Mouse (Mus musculus): ENCODE data around the gene Extl2.

Gene Extl2

DNA sequence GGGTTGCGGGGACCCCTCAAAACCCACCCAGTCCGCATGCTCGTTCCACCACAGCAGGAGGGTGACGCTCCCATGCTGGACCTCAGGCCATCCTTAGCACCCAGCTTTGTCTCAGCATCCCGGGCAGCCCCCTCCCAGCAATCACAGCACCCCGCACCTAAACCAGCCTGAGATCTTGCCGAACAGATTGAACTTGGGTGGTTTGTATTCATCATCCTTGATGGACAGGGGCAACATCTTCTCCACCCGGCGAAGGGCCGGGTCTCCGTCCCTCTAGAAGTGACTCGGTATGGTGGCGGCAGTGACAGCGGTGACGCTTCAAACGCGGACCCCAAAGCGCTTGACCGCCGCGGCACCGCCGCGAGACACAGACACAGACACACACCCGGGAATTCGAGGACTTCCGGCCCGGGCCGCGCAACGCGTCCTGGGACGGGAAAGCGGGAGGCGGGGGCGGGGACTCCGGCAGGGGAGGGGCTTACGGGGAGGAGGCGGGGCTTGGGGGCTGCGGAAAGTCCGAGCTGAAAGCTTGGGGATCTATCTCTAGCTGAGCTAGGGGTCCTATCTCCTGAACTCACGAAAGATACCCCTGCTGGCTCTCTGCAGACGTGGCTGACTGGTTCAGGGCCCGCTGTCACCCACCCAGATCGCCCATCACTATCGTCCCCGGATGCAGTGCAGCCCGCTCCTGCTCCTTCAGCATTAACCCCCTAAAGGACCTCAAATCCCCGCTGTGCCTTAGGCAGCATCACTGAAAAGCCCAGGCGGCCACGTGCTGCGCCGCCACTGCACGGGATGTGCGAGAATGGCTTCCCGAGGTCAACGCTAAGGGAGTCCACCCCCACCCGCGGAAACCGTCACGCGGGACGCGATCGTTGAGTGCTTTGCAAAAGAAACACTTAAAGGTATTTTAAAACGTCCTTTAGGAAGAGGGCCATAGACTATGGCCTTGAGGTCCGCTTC, at the start of gene Extl2, which contains the start of gene Slc30a7:
Gene Extl2, plus strand, starts transcription at position 485 of the 963 bp plus-strand sequence.
Gene Slc30a7, minus strand, starts transcription at position 429 of the 963 bp plus-strand sequence.
- DNase-seq (ENCODE audit: low spot score): peak; percentile 84

DNA sequence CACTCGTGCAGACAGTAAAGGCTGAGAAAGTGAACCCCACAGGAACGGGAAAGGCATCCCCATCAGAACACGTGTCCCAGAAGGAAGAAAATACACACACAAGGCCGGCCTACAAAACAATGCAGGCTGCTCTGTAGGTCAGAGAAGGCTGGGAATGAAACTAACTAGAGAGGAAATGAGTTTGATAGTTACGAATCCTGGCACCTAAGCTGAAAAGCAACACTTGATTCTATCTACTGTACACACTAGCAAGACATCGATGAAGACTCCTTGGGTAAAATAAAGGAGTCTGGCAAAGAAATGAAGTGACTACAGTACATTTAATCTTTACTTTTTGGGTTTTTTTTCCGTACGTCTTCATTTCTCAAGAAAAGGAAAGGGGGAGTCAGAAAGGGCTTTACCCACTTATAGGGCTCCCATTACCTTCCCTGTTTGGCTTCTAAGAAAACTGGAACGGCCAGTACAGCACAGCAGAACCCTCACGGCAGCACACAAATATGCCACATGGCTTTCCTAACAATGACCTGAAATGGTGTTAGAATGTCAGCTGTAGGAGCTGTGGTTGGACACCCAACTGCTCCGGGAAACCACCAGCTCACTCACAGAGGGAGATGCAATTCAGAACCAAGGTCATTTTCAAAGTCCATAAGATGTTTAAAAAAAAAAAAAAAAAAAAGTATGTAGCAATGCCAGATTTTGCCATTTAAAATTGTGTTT, 45.8 kb upstream of the Extl2 start:
- no peak for DNase-seq (ENCODE audit: low spot score)

DNA sequence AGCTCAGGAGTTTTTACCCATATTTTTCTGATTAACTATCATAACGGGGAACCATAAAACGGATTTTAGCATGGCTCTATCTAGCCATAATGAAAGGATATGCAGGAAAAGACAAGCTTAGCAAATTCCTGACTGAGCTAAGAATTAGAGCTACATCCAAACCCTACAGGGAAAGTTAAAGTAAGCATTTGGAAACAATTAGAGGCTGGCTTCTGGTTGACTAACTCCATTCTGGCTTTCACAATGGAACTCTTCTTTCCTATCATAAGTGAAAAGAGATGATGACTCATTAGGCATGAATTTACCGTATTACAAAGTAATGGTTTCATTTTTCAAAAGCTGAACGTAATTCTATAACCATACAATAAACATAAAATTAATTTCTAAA, 45.2 kb upstream of the Extl2 start:
- DNase-seq (ENCODE audit: low spot score): no peak

DNA sequence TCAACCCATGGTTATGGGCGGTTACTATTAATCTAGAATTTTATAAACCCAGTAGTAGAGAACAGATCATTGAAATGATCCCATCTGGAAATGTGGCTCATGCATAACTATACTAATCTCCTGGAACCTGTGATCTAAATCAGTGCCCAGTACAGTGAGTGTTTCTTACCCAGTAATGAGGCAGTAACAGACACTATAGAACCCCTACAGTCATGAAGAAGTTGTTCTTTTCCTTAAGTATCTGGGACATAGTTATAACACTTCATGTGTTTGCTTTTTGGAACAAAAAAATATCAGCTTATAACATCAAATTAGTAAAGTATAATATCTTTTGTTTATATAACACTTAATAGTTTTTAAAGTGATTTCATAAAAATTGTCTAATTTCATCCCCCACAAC, 43.7 kb upstream of the Extl2 start:
- no peak for DNase-seq (ENCODE audit: low spot score)

DNA sequence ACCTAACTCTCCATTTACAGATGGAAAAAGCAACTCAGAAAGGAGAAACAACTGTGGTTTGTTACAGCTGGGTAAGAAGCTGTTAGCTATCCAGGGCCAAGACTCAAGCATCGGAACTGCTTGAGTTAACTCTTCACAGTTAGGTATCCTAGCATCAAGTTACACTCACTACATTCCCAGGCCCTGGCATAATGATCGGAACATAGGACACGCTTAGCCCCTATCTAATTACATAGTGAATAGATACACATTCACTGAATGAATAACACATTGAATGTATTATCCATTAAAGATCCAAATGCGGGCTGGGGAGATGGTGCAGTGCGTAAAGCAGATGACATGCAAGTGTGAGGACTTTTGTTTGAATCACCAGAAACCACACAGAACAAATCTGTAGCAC, 43.2 kb upstream of the Extl2 start:
- no peak for DNase-seq (ENCODE audit: low spot score)

DNA sequence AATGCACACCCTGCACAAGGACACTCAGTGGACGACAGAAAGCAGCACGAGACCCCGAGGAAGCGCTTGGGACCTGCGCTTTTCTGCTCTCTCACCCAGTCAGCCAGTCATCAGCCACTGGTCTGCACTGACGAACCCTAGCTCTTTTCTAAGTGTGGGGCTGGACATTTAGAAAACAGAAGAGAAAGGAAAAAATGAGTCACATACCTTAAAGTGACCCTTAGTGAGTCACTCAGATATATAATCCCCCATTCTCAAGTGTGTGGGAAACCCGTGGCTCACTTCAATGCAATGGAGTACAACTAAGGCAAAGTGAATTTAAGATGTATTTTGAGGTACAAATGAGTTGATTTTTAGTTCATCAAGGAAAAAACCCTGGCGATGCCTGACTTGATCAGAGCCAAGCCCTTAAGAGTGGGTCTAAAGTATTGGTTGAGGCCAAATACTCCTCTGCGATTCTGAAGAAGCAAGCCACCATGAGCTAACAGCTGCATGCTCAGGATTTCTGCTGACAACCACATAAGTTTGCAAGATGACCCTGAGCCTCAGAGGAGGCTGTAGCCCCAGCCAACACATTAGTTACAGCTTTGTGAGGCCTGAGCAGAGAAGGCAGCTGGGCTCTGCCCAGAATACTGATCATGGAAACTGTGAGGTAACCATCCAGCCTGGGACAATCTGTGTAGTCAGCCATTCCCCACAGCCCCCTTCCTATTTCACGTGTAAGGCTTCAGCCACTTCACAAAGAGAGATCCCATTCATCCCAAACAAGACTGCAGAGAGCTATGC, 38.3 kb upstream of the Extl2 start:
- DNase-seq (ENCODE audit: low spot score): no peak

DNA sequence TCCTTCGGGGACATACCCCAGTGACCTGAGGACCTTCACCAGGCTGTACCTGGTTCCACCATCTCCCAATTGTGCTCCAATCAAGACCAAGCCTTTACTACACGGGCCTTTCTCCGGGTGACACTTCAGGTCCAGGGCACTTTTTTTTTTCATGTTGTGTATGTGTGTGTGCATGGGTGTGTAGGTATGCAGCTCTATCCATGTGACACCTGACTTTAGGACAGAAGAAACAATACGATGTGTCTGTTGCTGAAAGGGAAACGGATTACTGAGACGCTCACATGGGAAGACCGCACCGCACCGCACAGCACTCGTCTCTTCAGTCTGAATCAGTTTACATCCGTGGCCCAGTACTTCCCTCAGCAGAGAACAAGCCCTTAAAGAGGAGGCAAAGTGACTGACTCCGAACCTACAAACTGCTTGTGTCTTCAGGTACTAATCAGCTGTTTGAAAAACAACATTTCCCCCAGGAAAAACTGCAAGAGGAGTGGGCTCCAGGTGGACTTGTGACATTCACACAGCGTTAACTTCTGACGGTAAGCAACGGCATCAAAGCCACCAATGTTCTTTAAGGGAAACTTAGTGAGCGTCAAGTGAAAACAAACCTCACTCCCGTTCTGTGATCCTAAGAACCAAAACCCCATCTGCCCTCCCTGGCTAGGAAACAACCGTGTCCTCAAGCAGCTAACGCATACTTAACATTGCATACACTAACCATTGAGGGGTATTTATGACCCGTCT, 36.0 kb upstream of the Extl2 start:
- DNase-seq (ENCODE audit: low spot score): no peak

DNA sequence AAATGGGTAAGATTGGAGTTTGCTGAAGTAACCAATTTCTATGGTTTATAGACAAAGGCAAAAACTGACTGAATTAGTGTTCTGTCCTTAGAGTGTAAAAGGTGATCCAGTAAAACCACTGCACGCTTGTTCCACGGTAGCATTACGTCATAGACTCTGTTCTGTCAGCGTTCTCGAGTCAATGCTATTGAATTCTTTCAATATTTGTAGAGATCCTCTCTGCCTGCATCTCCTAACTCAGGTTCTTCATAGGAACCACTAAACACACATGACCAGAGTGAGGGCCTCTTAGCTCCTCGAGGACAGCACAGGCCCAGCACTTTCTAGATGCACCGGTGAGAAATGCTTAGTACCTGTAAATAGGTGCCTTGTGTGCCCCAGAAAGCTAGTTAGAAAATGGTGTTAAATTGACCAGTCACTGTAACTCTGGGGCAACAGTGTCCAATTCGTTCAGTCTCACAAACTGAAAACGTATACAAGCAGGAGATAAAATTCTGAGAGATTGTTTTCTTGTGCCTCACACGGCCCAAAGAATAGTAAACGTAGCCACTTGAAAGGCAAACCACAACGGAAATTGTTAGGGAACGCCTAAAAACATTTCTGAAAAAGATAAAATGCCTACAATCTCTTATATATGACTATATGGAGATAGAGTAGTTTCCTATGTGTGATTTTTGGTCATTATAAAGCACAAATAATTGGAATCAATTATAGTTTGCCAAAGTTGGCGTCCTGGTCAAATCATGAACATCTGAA, 35.2 kb upstream of the Extl2 start:
- no peak for DNase-seq (ENCODE audit: low spot score)

DNA sequence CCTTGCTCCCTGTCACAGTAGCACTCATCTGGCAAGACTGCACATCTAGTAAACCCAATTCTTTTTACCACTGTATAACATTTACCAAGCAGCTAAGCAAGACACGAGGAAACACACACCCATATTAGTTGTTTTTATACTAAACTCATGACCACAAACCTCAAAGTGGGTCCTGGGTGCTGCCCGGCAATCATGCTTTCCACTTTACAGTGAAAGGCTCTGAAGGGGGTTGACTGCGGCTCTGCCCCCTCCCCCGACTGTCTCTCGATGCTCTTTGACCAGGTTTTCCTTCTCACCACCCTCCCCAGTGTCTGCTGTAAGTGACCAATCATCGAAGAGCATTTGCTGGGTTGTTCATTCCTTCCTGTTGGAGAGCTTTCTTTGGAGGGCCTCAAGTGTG, 33.0 kb upstream of the Extl2 start:
- DNase-seq (ENCODE audit: low spot score): no peak

DNA sequence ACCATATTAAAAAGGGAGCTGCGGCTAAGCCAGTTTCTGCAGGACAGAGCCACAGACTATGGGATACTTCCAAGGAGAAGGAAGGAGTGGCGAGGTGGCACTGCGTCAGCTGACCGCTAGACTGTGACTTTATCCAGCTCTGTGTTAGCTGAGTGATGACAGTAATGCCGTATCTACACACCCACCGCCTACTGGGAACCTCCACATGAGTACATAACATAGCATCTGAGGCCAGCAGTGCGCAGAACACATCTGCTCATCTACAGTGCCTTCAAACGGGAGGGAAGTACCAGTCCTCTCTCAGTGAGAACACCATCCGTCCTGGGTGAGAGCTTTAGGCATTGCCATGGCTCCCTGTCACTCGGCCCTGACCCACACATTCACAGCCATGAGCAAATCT, 32.3 kb upstream of the Extl2 start:
- no peak for DNase-seq (ENCODE audit: low spot score)

DNA sequence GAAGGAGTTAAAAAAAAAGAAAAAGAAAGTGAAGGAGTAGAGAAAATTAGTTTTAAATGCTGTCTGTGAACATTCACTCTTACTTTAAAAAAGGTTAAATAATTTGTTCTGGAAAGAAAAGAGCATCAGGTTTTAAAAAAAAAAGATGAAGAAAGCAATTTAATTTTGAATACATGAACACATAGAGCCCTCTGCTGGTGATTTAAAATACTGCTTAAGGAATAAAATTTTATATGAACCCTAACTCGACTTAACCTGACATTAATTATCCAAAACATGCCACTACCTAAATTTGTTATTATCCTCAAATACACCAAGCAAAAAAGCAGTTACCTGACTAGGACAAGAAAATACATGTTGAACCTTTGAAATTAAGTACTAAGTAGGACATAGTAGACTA, 28.3 kb upstream of the Extl2 start:
- DNase-seq (ENCODE audit: low spot score): no peak

DNA sequence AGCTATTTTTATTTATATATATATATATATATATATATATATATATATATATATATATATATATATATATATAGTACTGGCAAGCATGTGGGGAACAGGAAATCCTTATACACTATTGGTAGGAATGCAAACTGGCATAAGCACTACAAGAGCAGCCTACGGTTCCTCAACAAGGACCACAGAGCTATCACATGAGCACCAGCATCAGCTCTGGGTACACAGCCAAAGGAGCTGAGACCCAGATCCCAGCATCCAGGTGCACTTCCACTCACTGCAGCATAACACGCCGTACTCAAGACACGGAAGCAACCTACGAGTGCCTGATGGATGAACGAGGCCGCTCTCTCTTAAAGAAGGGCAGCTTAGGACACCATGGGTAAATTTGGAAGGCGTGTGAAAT, 24.0 kb upstream of the Extl2 start:
- no peak for DNase-seq (ENCODE audit: low spot score)

DNA sequence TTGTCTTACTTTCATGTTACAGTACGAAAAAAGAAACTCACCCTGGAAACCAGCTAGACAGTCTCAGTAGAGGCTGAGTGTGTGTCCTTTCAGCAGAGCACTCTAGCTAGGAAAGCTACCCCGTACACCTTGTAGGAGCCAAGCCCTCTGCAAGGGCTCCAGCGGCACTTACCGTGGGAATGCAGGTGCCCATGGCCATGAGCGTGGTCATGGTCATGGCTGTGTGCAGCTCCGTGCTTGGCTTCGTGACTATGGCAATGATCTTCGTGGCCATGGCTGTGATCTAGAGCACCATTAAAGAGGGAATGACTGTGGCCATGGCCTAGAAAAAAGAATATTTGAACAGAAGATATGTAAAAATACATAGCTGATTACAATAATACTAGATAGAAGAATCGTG, 22.6 kb upstream of the Extl2 start:
- no peak for DNase-seq (ENCODE audit: low spot score)

DNA sequence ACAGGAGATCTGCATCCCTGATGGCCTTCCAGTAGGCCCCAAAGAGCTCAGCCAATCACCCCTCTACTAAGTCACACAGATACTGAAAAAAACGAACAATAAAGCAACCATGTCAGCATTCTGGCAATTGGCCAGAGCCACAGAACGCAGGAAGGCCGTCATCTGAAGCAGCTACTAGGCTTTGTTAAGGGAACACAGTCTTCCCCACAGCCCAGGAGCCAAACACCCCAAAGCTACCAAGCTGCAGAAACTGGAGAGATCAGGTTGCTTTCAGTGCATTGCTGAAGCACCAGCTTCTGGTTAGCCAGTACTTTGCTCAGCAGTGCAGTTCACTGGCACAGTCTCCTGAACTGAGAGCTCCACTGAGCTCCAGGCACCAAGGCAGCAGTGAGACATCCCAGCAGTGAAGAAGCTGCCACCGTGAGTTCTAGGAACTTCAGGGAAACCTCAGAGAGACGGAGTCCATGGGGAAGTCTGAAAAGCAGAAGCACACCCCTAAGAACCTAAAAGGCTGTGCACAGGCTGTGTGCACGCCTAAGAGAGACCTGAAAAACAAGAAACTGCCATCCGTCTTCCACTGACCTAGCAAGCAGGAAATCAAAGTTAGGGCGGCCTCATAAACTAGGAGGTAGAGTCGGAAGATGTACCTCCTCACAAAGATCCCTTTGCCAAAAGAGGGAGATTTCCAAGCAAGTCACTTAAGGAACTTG, 21.9 kb upstream of the Extl2 start:
- DNase-seq (ENCODE audit: low spot score): no peak

DNA sequence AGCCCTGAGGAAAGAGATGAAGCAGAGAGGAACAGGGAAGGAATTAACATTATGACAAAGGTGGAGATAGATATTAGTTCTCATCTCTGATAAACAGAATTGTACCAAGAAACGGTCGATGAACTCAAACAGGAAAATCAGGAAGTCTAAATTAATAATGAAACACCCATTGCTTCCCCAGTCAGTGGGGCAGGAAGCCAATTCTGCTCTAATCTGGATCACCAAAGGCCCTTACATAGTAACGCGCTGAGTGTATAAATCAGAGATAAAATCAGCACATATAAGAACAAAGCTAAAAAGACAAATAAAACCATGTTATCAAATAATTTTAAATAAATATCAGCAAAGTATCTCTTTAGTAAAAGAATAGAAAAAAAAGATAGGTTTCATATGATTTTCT, 15.2 kb upstream of the Extl2 start:
- no peak for DNase-seq (ENCODE audit: low spot score)

DNA sequence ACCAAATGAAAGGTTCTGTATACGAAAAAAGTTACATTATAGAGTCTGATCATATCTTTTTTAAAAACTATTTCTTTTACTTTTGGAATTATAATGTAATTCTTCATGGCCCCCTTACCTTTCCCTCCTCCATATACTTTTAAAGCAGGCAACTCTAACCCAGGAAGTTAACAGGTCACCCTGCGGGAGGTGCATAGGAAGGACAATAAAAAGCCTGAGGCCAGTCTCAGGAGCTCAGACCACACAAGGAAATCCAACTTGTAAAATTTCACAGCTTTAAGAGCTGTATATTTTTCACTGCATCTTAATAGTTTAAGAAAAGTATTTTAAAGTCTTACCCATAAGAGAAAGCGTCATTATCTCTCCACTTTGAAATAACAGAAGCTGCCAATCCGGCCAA, 14.7 kb upstream of the Extl2 start:
- DNase-seq (ENCODE audit: low spot score): no peak

DNA sequence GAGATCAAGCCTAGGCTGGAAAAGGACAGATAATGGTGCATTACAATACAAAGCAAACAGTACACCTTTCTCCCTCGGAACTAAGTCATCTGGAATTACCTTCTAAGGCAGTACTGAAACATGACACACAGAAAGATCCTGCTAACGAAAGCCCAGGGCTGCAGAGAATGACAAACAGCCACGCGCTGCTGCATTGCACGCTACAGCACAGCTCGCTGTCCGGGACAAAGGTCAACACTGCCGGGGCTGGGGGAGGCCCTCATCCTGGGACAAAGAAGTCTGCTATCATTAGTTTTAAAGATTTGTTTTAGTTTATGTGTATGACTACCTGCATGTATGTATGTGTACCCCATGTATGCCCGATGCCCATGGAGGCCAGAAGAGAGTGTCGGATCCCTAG, 14.2 kb upstream of the Extl2 start:
- no peak for DNase-seq (ENCODE audit: low spot score)

DNA sequence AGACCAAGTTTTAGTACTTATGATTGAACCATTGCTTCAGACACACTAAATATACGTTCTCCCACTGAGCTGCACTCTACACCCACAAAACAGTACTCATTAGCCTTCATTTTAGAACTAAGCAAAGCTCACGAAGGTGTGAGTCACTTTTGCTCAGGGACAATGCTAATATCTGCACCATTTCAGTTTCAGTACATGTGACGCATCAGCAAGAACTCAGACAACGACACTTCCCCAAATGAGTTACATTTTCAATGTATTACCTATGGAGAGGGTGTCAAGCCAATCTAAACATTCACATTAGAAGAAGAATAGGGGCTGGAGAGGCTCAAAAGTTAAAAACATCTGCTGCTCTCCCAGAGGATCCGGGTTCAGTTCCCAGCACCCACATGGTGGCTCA, 10.3 kb upstream of the Extl2 start:
- no peak for DNase-seq (ENCODE audit: low spot score)

DNA sequence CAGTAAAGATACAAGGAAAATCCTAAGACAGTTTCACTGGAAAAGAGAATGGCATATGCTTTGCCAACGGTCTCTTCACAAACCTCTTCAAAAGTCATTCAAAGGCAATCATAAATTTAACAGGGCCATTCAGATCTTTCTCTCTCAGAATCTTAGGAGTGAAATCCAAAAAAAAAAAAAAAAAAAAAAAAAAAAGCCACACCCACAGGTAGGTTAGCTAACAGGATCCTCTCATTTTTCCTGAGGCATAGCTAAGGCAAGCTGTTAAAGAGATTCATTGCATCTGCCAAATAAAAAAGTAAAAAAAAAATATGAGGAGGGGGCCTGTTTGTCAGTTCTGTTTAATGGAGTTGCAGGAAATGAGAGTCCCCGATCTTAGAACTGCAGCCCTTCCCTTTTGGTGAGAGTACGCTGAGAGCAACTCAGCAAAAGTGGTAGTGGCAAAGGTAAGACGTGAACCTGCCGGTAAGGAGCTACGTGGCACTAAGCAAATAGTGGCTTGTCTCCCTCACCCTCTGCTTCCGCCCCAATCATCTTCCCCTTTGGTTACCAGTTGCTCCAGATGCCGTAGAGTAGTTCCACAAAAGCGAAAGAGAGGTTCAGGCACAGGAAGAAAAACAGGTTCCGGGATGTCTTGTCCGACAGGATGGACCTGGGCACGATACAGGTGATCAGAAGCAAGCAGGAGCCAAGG, 831 bp upstream of the Extl2 start:
- DNase-seq (ENCODE audit: low spot score): no peak

DNA sequence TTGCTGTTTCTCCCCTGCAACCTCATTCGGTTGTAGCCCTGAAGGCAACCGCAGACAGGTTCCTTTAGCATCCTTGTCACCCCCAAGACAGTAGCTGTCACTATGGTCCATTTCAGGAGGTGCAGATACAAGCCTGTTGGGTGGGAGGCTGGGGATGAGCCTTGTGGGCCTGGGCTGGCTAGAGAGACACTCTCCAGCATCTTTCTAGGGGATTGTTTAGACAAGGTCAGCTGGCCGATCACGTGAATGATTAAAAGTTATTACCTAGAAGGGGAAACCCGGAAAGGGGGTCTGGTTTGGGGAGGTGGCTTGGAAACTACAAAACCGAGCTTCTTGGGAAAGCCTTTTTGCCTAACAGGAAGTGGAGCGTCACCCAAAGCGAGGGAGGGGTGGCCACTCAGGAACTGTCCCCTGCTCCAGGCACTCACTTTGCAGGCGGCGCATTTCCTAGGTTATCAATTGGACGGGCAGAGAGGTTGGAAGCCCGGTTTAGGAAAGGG, 729 bp downstream of the Extl2 start:
- DNase-seq (ENCODE audit: low spot score): peak; percentile 68

Data from ovary, postnatal 36 days (tissue).